Mouse (Mus musculus) midbrain, embryonic 12.5 days (tissue): ENCODE measurements around the gene Cip2a. TPM values are rescaled to one million over a fixed set of nuclear protein-coding genes. Genes with fewer than 3 reads are reported as not detected.
A peak's percentile ranks its signal among the peaks of the same experiment; 100 is the strongest.

Experiments used
- ATAC-seq: fragments of 200-750 bp; cut with Nextera tagmentation; 2 replicates; pipeline ENCODE4 v1.8.0; 2017; ENCODE audit warnings: low read depth, moderate TSS enrichment, moderate library complexity; ENCODE audit not compliant: low FRiP score
- H3K27ac ChIP-seq: fragments of 300-500 bp; sonication (generic); replicated peaks from 2 replicates; pipeline ENCODE4 v1.5.1; 2016; ENCODE audit warnings: mild to moderate bottlenecking
- H3K27me3 ChIP-seq: fragments of 300-500 bp; sonication (generic); 2 replicates; pipeline ENCODE4 v1.6.1; 2016; ENCODE audit warnings: mild to moderate bottlenecking
- H3K36me3 ChIP-seq: fragments of 300-500 bp; sonication (generic); 2 replicates; pipeline ENCODE4 v1.6.1; 2016
- H3K4me1 ChIP-seq: fragments of 300-500 bp; sonication (generic); 2 replicates; pipeline ENCODE4 v1.6.1; 2016
- H3K4me2 ChIP-seq: fragments of 300-500 bp; sonication (generic); replicated peaks from 2 replicates; pipeline ENCODE4 v1.6.1; 2016; ENCODE audit warnings: mild to moderate bottlenecking, moderate library complexity
- H3K4me3 ChIP-seq: fragments of 300-500 bp; sonication (generic); 2 replicates; pipeline ENCODE4 v1.5.1; 2016; ENCODE audit warnings: mild to moderate bottlenecking
- H3K9ac ChIP-seq: fragments of 300-500 bp; sonication (generic); replicated peaks from 2 replicates; pipeline ENCODE4 v1.6.1; 2016; ENCODE audit warnings: mild to moderate bottlenecking, moderate library complexity
- H3K9me3 ChIP-seq: fragments of 300-500 bp; sonication (generic); 2 replicates; pipeline ENCODE4 v1.6.1; 2016; ENCODE audit warnings: mild to moderate bottlenecking
- WGBS: fragments of 180-500 bp; shearing (Covaris S2); methylation state at CpG from one replicate; pipeline ENCODE4 v1.1.7; 2016; 5-methylcytosine and 5-hydroxymethylcytosine counted together
- polyA plus RNA-seq: library from polyadenylated mRNA; unstranded; fragments of >200 nt; fragmentation: Nextera tagmentation; extraction: Ambion mirVana; gene quantifications from 2 replicates; pipeline ENCODE4 v1.2.1, GENCODE M21; 2016

Cip2a gene
- 38.5 and 39.0 TPM in 2 replicates for polyA plus RNA-seq

DNA sequence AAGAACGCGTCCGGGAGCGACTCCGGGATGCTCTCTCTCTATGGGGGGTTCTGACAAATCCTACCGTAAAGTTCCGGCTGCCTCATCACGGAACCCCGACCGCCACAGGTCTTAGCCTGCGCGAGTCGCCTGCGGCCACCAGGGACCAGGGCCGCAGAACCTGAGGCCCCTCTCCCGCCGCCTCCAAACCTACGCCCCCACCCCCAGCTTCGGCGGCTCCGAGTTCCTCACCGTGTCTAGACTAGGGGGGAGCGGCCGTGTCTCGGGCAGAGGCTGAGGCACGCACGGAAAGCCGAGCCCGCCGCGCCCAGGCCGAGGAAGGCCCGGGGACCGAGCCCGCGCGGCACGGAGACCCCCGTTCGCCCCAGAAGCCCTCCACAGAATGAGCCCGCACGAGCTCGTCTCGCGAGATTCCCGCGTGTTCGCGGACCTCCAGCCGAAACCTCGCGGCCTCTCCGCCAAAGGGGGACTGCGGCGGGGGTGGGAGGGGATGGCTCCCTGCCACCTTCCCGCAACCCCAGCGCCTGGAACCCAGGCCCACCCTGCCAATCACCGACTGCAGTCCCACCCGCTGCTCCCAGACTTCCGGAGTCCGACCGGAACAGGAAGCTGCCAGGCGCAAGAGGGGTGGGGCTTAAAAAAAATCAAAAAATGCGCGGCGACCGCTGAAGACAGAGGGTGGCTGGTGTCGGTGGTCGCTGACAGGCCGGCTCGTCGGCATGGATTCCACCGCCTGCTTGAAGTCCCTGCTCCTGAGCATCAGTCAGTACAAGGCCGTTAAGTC, at the start of gene Cip2a, which contains the start of gene Dzip3:
Gene Cip2a, plus strand, starts transcription at position 627 of the 784 bp plus-strand sequence.
Gene Dzip3, minus strand, starts transcription at position 607 of the 784 bp plus-strand sequence.
- peak; percentile 99 for ATAC-seq
- H3K4me1 ChIP-seq = peaks cover 19% of the 10 kb centered on the region
- H3K36me3 ChIP-seq = 0 out of 2 replicates have a peak, but pooled peaks cover 4% of the 10 kb centered on the region
- H3K27me3 ChIP-seq = no peaks in the 10 kb centered on the region
- H3K27ac ChIP-seq = peak within 1 kb of the TSS; percentile 97
- WGBS = under 1% methylated on average over 73 of the region's 74 CpGs
- H3K9me3 ChIP-seq = no peaks in the 10 kb centered on the region
- H3K9ac ChIP-seq = peak within 1 kb of the TSS; percentile 93
- H3K4me2 ChIP-seq = peak within 1 kb of the TSS; percentile 73
- H3K4me3 ChIP-seq = peak within 1 kb of the TSS; percentile 90

DNA sequence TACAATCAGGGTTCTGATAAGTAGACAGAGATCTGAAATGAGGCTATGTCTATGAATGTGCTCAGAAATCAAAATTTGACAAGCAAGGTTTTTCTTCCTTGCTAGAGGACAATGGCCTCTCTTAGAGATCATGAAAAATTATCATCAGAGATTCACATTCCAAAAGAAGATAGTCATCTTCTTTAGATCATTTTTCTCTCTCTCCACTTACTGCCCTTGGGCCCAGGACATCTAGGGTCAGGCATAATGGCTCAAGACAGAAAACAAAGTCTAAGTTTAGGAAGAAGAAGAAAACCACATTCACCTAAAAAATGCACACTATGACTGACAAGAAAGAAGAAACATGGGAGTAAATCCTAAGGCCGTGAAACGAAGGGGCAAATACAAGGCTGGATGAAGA, 21.0 kb upstream of the Cip2a start:
- Histone ChIP-seq H3K36me3 (peaks cover 21% of the 10 kb centered on the region), H3K27me3 (no peaks in the 10 kb centered on the region), H3K4me2 (no peak overlapping the region), H3K9me3 (no peaks in the 10 kb centered on the region), H3K27ac (no peak overlapping the region), H3K9ac (no peak overlapping the region), H3K4me3 (no peak overlapping the region), H3K4me1 (no peaks in the 10 kb centered on the region)
- 98% methylated on average over 2 of the region's 2 CpGs for WGBS
- no peak for ATAC-seq

DNA sequence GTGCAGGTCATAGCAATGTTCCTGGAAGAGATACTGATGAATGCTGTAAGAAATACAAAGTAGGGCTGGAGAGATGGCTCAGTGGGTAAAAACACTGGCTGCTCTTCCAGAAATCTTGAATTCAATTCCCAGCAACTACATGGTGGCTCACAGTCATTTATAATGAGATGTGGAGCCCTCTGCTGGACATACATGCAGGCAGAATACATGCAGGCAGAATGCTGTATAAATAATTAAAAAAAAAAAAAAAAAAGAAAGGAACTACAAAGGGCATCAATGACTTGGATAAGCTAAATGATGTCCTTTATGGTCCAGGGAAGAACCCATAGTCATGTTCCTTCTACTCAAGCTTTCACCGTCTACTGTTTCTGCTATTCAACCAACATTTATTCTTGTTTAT, 20.4 kb upstream of the Cip2a start:
- Histone ChIP-seq H3K36me3 (peaks cover 26% of the 10 kb centered on the region), H3K4me2 (no peak overlapping the region), H3K27ac (no peak overlapping the region), H3K4me3 (no peak overlapping the region), H3K9ac (no peak overlapping the region), H3K27me3 (no peaks in the 10 kb centered on the region), H3K9me3 (no peaks in the 10 kb centered on the region), H3K4me1 (no peaks in the 10 kb centered on the region)
- ATAC-seq = no peak
- 94% methylated on average over 1 of the region's 1 CpGs for WGBS

DNA sequence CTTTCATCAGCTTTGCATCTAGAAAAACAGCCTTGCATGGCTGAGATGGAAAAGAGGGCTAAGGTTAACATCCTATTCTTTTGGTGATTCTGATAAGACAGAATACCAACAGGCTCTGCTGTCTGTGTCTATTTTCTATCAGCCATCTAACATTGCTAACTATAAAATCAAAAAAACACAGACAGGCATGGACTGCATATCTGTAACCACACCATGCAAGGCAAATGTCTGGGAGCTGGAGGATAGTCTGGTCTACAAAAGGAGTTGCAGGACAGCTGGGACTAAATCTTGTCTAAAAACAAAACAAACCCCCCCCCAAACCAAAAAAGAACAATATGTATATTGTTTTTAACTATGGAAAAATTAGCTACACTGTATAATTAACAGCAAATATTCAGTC, 14.0 kb upstream of the Cip2a start:
- H3K27me3 ChIP-seq = no peaks in the 10 kb centered on the region
- H3K9me3 ChIP-seq = no peaks in the 10 kb centered on the region
- peaks cover 29% of the 10 kb centered on the region for H3K36me3 ChIP-seq
- H3K4me1 ChIP-seq = no peaks in the 10 kb centered on the region
- ATAC-seq = no peak
- H3K9ac ChIP-seq = no peak overlapping the region
- no peak overlapping the region for H3K4me2 ChIP-seq
- H3K4me3 ChIP-seq = no peak overlapping the region
- H3K27ac ChIP-seq = no peak overlapping the region

DNA sequence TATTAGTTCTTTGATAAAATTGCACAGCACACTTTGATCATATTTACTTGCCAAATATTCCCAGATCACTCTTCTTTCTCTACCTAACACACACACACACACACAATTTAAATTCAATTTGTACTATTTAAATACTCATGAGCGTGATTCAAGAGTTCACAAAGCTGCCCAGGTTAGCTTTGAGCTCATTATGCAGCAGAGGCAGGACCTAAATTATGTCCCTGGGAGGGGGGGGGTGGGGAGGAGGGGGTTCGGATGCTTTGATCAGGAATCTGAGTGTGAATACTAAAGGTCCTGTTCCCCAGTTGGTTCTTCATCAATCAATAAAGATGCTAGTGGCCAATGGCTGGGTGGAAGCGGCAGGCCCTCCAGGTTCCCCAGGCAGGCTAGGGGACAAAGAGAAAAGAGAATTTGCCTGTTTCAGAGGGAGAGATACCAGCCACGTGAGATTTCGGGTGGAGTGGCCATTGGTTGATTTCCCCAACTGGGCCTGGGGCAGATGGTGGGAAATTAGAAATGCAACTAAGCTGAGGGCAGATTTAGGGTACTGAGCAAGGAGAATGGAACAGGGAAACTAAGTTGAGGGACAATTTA, 8.9 kb upstream of the Cip2a start:
- Histone ChIP-seq H3K36me3 (peaks cover 8% of the 10 kb centered on the region), H3K4me1 (no peaks in the 10 kb centered on the region), H3K9me3 (no peaks in the 10 kb centered on the region), H3K27ac (no peak overlapping the region), H3K4me3 (no peak overlapping the region), H3K9ac (no peak overlapping the region), H3K27me3 (no peaks in the 10 kb centered on the region), H3K4me2 (no peak overlapping the region)
- 56% methylated on average over 5 of the region's 5 CpGs for WGBS
- peak; percentile 41; the same call in 1 of the 2 replicates for ATAC-seq

DNA sequence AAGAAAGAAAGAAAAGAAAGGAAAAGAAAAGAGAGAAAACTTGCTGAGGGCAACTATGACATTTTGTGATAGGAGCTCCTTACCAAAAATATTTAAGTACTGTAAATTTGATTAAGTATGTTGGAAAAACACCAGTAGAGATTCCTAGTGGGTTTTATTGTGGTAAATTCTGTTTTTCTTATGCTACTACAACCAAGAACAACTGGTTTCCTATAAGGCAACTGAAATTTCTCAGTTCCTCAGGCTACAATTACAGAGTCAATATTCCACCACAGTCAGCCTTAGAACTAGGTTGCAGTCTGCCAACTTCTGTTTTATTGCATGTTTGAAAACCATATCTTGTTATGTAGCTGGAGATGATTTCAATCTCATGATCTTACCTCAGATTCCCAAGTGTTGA, 4.3 kb upstream of the Cip2a start:
- ATAC-seq = no peak
- H3K4me3 ChIP-seq = no peak overlapping the region
- H3K36me3 ChIP-seq = no peaks in the 10 kb centered on the region
- H3K4me2 ChIP-seq = no peak overlapping the region
- H3K9me3 ChIP-seq = no peaks in the 10 kb centered on the region
- no peak overlapping the region for H3K9ac ChIP-seq
- no peak overlapping the region for H3K27ac ChIP-seq
- H3K27me3 ChIP-seq = no peaks in the 10 kb centered on the region
- peaks cover 7% of the 10 kb centered on the region for H3K4me1 ChIP-seq

DNA sequence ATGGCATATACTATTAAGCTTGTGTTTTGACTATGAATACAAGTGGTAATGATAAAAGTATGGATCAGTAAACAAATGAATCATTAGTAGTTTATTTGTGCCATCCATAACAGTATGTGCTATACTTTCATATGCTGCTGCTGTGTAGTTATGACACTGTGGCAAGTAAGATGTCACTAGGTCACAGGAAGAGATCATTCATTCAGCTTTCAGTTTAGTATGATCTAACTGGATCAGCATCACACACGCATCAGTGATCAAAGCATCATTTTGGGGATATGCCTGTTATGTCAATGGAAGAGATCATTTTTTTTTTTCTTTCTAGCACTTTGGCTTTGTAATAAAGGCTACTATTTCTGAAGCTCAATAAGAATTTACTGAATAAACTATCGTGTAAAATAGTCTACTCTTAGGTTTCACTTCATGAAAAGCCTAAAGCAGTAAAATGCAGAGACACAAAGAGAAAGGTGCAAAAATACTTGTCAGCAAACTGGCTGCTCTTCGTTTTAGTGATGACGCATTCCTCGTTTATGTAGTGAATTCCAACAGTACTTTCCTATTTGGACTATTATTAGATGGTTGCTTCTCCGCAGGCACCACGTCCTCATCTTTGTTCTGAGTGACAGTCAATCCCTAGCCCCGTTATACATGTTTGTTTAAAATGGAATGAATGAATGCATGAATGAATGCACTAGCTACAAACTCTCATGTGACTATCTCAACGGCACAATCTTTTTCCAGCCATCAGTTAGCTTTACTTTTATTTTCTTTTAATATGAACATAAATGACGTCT, 1.4 kb upstream of the Cip2a start:
- no peak for ATAC-seq
- H3K4me2 ChIP-seq = peak overlapping the region; percentile 73
- H3K36me3 ChIP-seq = 0 out of 2 replicates have a peak, but pooled peaks cover 4% of the 10 kb centered on the region
- WGBS = 37% methylated on average over 10 of the region's 10 CpGs
- no peaks in the 10 kb centered on the region for H3K27me3 ChIP-seq
- no peak overlapping the region; the same call in 1 of the 2 replicates for H3K9ac ChIP-seq
- H3K9me3 ChIP-seq = no peaks in the 10 kb centered on the region
- H3K27ac ChIP-seq = no peak overlapping the region
- peak overlapping the region; percentile 90 for H3K4me3 ChIP-seq
- H3K4me1 ChIP-seq = peaks cover 19% of the 10 kb centered on the region

DNA sequence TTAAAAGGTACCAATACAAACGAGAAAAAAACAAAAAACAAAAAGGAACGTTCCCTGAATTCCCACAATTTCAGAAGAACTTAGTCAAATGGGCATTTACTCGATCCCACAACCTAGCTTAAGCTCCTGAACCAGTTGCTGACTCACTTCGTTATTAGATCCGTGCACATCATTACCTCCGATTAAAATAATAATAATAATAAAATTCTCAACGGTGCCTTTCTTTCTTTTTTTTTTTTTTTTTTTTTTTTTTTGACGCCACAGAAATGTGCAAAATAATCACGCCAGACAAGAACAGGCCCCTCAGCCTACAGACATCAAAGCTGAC, 790 bp upstream of the Cip2a start:
- Histone ChIP-seq H3K4me2 (peak overlapping the region; percentile 73), H3K4me1 (peaks cover 19% of the 10 kb centered on the region), H3K4me3 (peak overlapping the region; percentile 90), H3K36me3 (0 out of 2 replicates have a peak, but pooled peaks cover 4% of the 10 kb centered on the region), H3K9me3 (no peaks in the 10 kb centered on the region), H3K27me3 (no peaks in the 10 kb centered on the region), H3K9ac (peak overlapping the region; percentile 93), H3K27ac (peak overlapping the region; percentile 97)
- 3% methylated on average over 9 of the region's 9 CpGs for WGBS
- ATAC-seq = no peak

DNA sequence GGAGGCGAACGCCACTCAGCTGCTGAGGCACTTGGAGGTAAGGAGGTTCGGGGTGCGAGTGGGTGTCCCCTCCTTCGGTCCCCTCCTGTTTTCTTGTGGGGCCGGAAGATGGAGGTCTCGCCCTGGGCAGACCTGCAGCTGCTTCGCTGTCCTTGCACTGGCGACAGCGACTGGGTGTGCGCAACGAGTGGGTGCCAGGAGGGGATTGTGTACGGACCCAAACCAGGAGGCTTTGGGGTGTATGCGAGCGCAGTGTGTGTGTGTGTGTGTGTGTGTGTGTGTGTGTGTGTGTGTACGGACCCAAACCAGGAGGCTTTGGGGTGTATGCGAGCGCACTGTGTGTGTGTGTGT, 333 bp downstream of the Cip2a start:
- Histone ChIP-seq H3K36me3 (0 out of 2 replicates have a peak, but pooled peaks cover 4% of the 10 kb centered on the region), H3K4me1 (peaks cover 19% of the 10 kb centered on the region), H3K27ac (0 out of 2 replicates have a peak overlapping the region, but pooled peaks have one; percentile 4), H3K4me3 (peak overlapping the region; percentile 90), H3K9me3 (no peaks in the 10 kb centered on the region), H3K9ac (peak overlapping the region; percentile 93), H3K27me3 (no peaks in the 10 kb centered on the region), H3K4me2 (peak overlapping the region; percentile 73)
- peak; percentile 67; the same call in 1 of the 2 replicates for ATAC-seq
- under 1% methylated on average over 18 of the region's 18 CpGs for WGBS

DNA sequence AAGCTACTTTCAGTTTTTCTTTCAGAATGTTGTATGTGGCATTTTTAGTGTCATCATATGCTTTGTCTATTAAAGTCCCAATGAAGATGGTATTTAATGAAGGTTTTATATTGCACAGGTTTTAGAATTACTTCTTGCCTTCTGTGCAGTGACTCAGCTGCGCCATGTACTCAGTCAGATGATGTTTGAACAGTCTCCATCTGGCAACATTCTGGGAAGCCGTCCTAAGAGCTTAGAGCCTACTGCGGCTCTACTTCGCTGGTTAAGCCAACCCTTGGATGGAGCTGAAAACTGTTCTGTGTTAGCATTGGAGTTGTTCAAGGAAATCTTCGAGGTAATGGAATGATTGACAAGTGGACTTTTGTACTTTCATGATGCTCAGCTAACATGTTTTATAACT, 10.2 kb downstream of the Cip2a start:
- H3K27me3 ChIP-seq = no peaks in the 10 kb centered on the region
- ATAC-seq = no peak
- 93% methylated on average over 5 of the region's 5 CpGs for WGBS
- no peak overlapping the region for H3K4me2 ChIP-seq
- H3K4me1 ChIP-seq = no peaks in the 10 kb centered on the region
- H3K4me3 ChIP-seq = no peak overlapping the region
- no peak overlapping the region for H3K27ac ChIP-seq
- H3K9ac ChIP-seq = no peak overlapping the region
- H3K9me3 ChIP-seq = no peaks in the 10 kb centered on the region
- H3K36me3 ChIP-seq = peaks cover 39% of the 10 kb centered on the region

DNA sequence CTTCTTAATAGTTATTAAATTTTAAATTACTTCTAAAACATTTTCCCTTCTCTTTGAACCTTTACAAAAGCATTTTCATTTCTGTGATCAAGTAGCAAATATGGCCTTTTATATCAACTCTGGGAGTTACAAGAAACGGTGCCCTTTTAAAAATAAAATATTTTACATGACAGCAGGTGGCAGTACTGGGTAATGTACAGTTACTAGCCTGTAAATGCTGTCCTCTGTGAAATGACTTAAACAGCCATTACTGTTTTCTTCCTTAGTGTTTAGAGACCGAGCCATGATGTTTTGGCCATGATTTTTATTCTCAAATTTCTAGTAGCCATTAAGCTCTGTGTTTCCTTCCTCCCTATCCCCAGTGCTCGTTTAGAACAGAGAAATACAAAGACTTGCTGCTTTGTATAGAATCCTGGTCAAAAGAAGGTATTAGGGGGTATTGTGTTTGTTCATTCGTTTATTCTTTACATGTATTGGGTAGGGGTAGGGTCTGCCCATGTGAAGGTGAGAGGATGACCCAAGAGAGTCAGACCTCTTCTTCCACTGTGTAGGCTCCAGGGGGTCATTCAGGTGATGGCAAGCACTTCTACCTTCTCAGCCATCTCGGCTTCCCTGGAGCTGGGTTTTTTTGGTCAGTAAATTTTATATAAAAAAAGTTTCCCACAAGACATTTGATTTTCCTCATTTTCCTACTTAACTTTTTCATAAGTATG, 22.8 kb downstream of the Cip2a start:
- ATAC-seq = no peak

More for the DNA sequence above, 22.8 kb downstream of the Cip2a start:
- Histone ChIP-seq H3K27ac (no peak overlapping the region), H3K9me3 (no peaks in the 10 kb centered on the region), H3K4me1 (no peaks in the 10 kb centered on the region), H3K36me3 (peaks cover 16% of the 10 kb centered on the region), H3K9ac (no peak overlapping the region), H3K4me2 (no peak overlapping the region), H3K4me3 (no peak overlapping the region), H3K27me3 (no peaks in the 10 kb centered on the region)
- WGBS = 76% methylated on average over 5 of the region's 5 CpGs
